35 mouse cellular contexts compared by ENCODE assay signal in the genomic region with DNA sequence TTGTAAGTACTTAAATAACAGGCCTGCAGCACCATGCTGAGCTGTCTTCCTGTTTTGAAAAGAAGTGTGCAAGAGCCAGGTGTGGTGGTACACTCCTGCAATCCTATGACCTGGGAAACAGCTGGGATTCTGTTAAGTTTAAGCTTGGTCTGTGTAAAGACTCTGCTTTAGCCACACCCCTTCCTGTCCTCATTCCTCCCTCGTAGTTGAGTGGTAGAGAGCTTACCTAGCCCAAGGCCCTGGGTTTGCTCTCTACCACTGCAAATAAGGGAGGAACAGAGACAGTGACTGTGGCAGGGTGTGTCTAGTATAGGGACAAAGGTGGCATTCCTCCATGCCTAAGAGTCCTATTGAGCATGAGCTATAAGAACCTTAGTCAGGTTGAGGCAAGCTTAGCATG. TPM values are rescaled to one million over a fixed set of nuclear protein-coding genes. Genes with fewer than 3 reads are reported as not detected.
A peak's percentile ranks its signal among the peaks of the same experiment; 100 is the strongest.
DNase-seq lines count a peak whose midpoint lies in the region; ATAC-seq and TF ChIP-seq lines count a peak whose summit lies in the region.
"Had no signal": no experiment of that assay in that cellular context is flagged by ENCODE, and none has a peak within 500 bp of the region (broad histone marks: within the 10 kb centered on the region; RNA-seq: fewer than 3 reads in every experiment).

No protein-coding gene starts in this region.

- H3K36me3 ChIP-seq in intestine, postnatal 0 days (ENCODE audit: control insufficient read depth, insufficient read depth) = peaks cover 69% of the 10 kb centered on the region

- H3K27ac ChIP-seq in intestine, postnatal 0 days (ENCODE audit: low read depth, low read length) = peak overlapping the region; percentile 65
- H3K27ac ChIP-seq: embryonic facial prominence, embryonic 10.5 days; embryonic facial prominence, embryonic 15.5 days; forebrain, embryonic 13.5 days; hindbrain, embryonic 12.5 days; hindbrain, postnatal 0 days; kidney, embryonic 15.5 days; limb, embryonic 10.5 days; limb, embryonic 15.5 days; liver, embryonic 13.5 days; midbrain, embryonic 12.5 days; neural tube, embryonic 12.5 days had no signal

- 29% methylated on average over 1 of the region's 1 CpGs for WGBS in intestine, postnatal 0 days

- ATAC-seq in intestine, postnatal 0 days = peak; percentile 81
- ATAC-seq in erythroblast, adult 5-6 weeks (replicated peaks; ENCODE audit: low FRiP score, poor library complexity, severe bottlenecking) = no peak
- ATAC-seq: forebrain, embryonic 13.5 days; hindbrain, postnatal 0 days; lung, postnatal 0 days; Patski had no signal

- DNase-seq in ES-CJ7 (ENCODE audit: low read depth, low spot score) (peak; percentile 63), R1 (ENCODE audit: low read depth, low spot score) (peak; percentile 91)
- DNase-seq in yolk sac, embryonic 10.5 days (ENCODE audit: low spot score) = peak; percentile 47
- DNase-seq in gastrocnemius, adult 8-10 months (ENCODE audit: low spot score in 2 of 2) = no peak
- DNase-seq: adrenal gland, adult 2 months; adrenal gland, postnatal 36 days; B cell, adult 2 months; cerebellum, adult 18-20 months; cerebellum, postnatal 14 days; gastrocnemius, postnatal 36 days; heart, adult 18-20 months; heart, postnatal 36 days; kidney, adult 18-20 months; layer of hippocampus, adult 9-11 months; liver, embryonic 13.5 days; lung, adult 18-20 months; lung, postnatal 4 days; thymus, postnatal 36 days had no signal

- no peaks in the 10 kb centered on the region for H3K9me3 ChIP-seq in intestine, postnatal 0 days (ENCODE audit: control insufficient read depth)
- H3K9me3 ChIP-seq: embryonic facial prominence, embryonic 10.5 days; embryonic facial prominence, embryonic 15.5 days; forebrain, embryonic 13.5 days; hindbrain, embryonic 12.5 days; kidney, embryonic 15.5 days; limb, embryonic 10.5 days; limb, embryonic 15.5 days; liver, embryonic 13.5 days; megakaryocyte, embryonic 14.5 days; midbrain, embryonic 12.5 days; neural tube, embryonic 12.5 days had no signal

- H3K4me3 ChIP-seq in intestine, postnatal 0 days (ENCODE audit: low read depth, low read length) = no peak overlapping the region
- H3K4me3 ChIP-seq: embryonic facial prominence, embryonic 10.5 days; embryonic facial prominence, embryonic 15.5 days; forebrain, embryonic 13.5 days; hindbrain, embryonic 12.5 days; kidney, embryonic 15.5 days; limb, embryonic 10.5 days; limb, embryonic 15.5 days; liver, embryonic 13.5 days; megakaryocyte, embryonic 14.5 days; midbrain, embryonic 12.5 days; myocyte; neural tube, embryonic 12.5 days had no signal

- no peak for TF ChIP-seq CTCF in intestine, postnatal 0 days (IDR thresholded peaks at IDR 0.05; ENCODE audit: low read depth)

- H3K27me3 ChIP-seq in intestine, postnatal 0 days (replicated peaks; ENCODE audit: control insufficient read depth, insufficient read depth, low read length) = no peaks in the 10 kb centered on the region
- H3K27me3 ChIP-seq: embryonic facial prominence, embryonic 15.5 days; forebrain, embryonic 13.5 days; hindbrain, embryonic 12.5 days; kidney, embryonic 15.5 days; limb, embryonic 15.5 days; liver, embryonic 13.5 days; megakaryocyte, embryonic 14.5 days; midbrain, embryonic 12.5 days; neural tube, embryonic 12.5 days; Patski had no signal

- no peak overlapping the region for H3K9ac ChIP-seq in intestine, postnatal 0 days (ENCODE audit: low read depth, low read length)
- H3K9ac ChIP-seq: embryonic facial prominence, embryonic 15.5 days; forebrain, embryonic 13.5 days; hindbrain, embryonic 12.5 days; kidney, embryonic 15.5 days; limb, embryonic 15.5 days; liver, embryonic 13.5 days; midbrain, embryonic 12.5 days; neural tube, embryonic 12.5 days had no signal

- no peaks in the 10 kb centered on the region for H3K4me1 ChIP-seq in intestine, postnatal 0 days (replicated peaks; ENCODE audit: control insufficient read depth, insufficient read depth, low read length)
- H3K4me1 ChIP-seq: embryonic facial prominence, embryonic 10.5 days; embryonic facial prominence, embryonic 15.5 days; forebrain, embryonic 13.5 days; hindbrain, embryonic 12.5 days; limb, embryonic 10.5 days; midbrain, embryonic 12.5 days; neural tube, embryonic 12.5 days had no signal

- H3K4me2 ChIP-seq in intestine, postnatal 0 days (replicated peaks; ENCODE audit: low read depth) = no peak overlapping the region
- H3K4me2 ChIP-seq: embryonic facial prominence, embryonic 15.5 days; forebrain, embryonic 13.5 days; heart, embryonic 11.5 days; hindbrain, embryonic 12.5 days; kidney, embryonic 15.5 days; limb, embryonic 15.5 days; liver, embryonic 13.5 days; midbrain, embryonic 12.5 days; neural tube, embryonic 12.5 days had no signal

RNA-seq across cellular contexts. Expression of a gene that starts 17.4 kb away (rescaled TPM):
- polyA plus RNA-seq in intestine, postnatal 0 days (2015; fragmentation: Nextera tagmentation; extraction: Ambion mirVana) = 160 and 161 TPM in 2 replicates
- total RNA-seq in gastrocnemius, adult 8-10 months (2022) = 100 to 1,000 TPM; 153 to 214 (median 207) TPM
- total RNA-seq in erythroblast, adult 5-6 weeks (2015; ENCODE audit: low replicate concordance) = 44.7 and 47.5 TPM in 2 replicates
- 16.2 and 22.4 TPM in 2 replicates for total RNA-seq in erythroblast, adult 5-6 weeks (2017; ENCODE audit: low replicate concordance)

RNA-seq across cellular contexts. Expression of a gene that starts 25.5 kb away (rescaled TPM):
- 20.6 and 23.8 TPM in 2 replicates for polyA plus RNA-seq in intestine, postnatal 0 days (2015; fragmentation: Nextera tagmentation; extraction: Ambion mirVana)
- 10 to 100 TPM; 20.2 to 25.3 (median 23.6) TPM for total RNA-seq in gastrocnemius, adult 8-10 months (2022)
- 67.3 and 73.2 TPM in 2 replicates for total RNA-seq in erythroblast, adult 5-6 weeks (2015; ENCODE audit: low replicate concordance)
- 50.7 and 78.4 TPM in 2 replicates for total RNA-seq in erythroblast, adult 5-6 weeks (2017; ENCODE audit: low replicate concordance)

RNA-seq across cellular contexts. Expression of a gene that starts 45.0 kb away (rescaled TPM):
- 27.7 and 28.3 TPM in 2 replicates for polyA plus RNA-seq in intestine, postnatal 0 days (2015; fragmentation: Nextera tagmentation; extraction: Ambion mirVana)
- 10 to 100 TPM; 29.7 to 34.7 (median 32.1) TPM for total RNA-seq in gastrocnemius, adult 8-10 months (2022)
- total RNA-seq in erythroblast, adult 5-6 weeks (2015; ENCODE audit: low replicate concordance) = 4.2 and 8.2 TPM in 2 replicates
- 6.0 and 17.1 TPM in 2 replicates for total RNA-seq in erythroblast, adult 5-6 weeks (2017; ENCODE audit: low replicate concordance)

Comparison
In these comparisons a context has a peak if more than half of its experiments do, and no peak if none do; other contexts are left out.
1. DNase-seq: peak in ES-CJ7 (single experiment), R1 (single experiment) and yolk sac, embryonic 10.5 days (single experiment); none in gastrocnemius, adult 8-10 months (0 of 2).